Mouse (Mus musculus): ENCODE measurements at regions not wholly inside any gene's neighbourhood (a gene's known extent, or its start where the extent isn't known, plus 50 kb on each side); places are given as distances from the start of the nearest gene placed in this dataset.
A peak's percentile ranks its signal among the peaks of the same experiment; 100 is the strongest.

- DNase-seq, result peak; percentile 53
Observed at GRCm38 (mm10) chr9:73173589-73174247, 60.5 kb downstream of the Rsl24d1 start.

GRCm38 (mm10) chr9:73176645-73177044, 63.4 kb downstream of the Rsl24d1 start:
- DNase-seq, result no peak

- DNase-seq, result no peak
Observed at GRCm38 (mm10) chr9:73183356-73183755, 70.1 kb downstream of the Rsl24d1 start.

- no peak for DNase-seq
Observed at GRCm38 (mm10) chr9:73184908-73185307, 71.7 kb downstream of the Rsl24d1 start.

GRCm38 (mm10) chr9:73192271-73192785, 79.1 kb downstream of the Rsl24d1 start:
- no peak for DNase-seq

GRCm38 (mm10) chr9:73198261-73199085, 85.2 kb downstream of the Rsl24d1 start:
- DNase-seq, result no peak

- DNase-seq, result no peak
Observed at GRCm38 (mm10) chr9:73223111-73223510, 109.9 kb downstream of the Rsl24d1 start.

GRCm38 (mm10) chr9:73240188-73240587, 127.0 kb downstream of the Rsl24d1 start:
- no peak for DNase-seq

GRCm38 (mm10) chr9:73242521-73243308, 129.5 kb downstream of the Rsl24d1 start:
- DNase-seq, result no peak

- DNase-seq, result no peak
Observed at GRCm38 (mm10) chr9:73244177-73244576, 131.0 kb downstream of the Rsl24d1 start.

GRCm38 (mm10) chr9:73245524-73245923, 132.3 kb downstream of the Rsl24d1 start:
- no peak for DNase-seq

GRCm38 (mm10) chr9:73258171-73258570, 144.9 kb downstream of the Rsl24d1 start:
- no peak for DNase-seq

GRCm38 (mm10) chr9:73258640-73259039, 145.4 kb downstream of the Rsl24d1 start:
- no peak for DNase-seq

- no peak for DNase-seq
Observed at GRCm38 (mm10) chr9:73262711-73263110, 149.5 kb downstream of the Rsl24d1 start.

GRCm38 (mm10) chr9:73270249-73270648, 157.0 kb downstream of the Rsl24d1 start:
- DNase-seq, result no peak

- no peak for DNase-seq
Observed at GRCm38 (mm10) chr9:73272614-73273013, 159.4 kb downstream of the Rsl24d1 start.

- DNase-seq, result no peak
Observed at GRCm38 (mm10) chr9:73273681-73274080, 160.5 kb downstream of the Rsl24d1 start.

GRCm38 (mm10) chr9:73275671-73276070, 162.4 kb downstream of the Rsl24d1 start:
- DNase-seq, result no peak

- no peak for DNase-seq
Observed at GRCm38 (mm10) chr9:73295287-73295686, 182.1 kb downstream of the Rsl24d1 start.

GRCm38 (mm10) chr9:73302156-73302918, 189.1 kb downstream of the Rsl24d1 start:
- peak; percentile 7 for DNase-seq

GRCm38 (mm10) chr9:73317048-73317447, 203.8 kb downstream of the Rsl24d1 start:
- DNase-seq, result no peak

GRCm38 (mm10) chr9:73319704-73320307, 206.6 kb downstream of the Rsl24d1 start:
- DNase-seq, result no peak

Measured in heart, postnatal 4 days (tissue).